Mouse (Mus musculus) forebrain, embryonic 12.5 days (tissue): ENCODE data around the gene Nup62cl. TPM values are rescaled to one million over a fixed set of nuclear protein-coding genes. Genes with fewer than 3 reads are reported as not detected.
A peak's percentile ranks its signal among the peaks of the same experiment; 100 is the strongest.

Experiments
- ATAC-seq: fragments of 200-750 bp; cut with Nextera tagmentation; 2 replicates; pipeline ENCODE4 v1.8.0; 2017; ENCODE audit warnings: moderate TSS enrichment; ENCODE audit not compliant: low FRiP score
- H3K27ac ChIP-seq: fragments of 300-500 bp; sonication (generic); 2 replicates; pipeline ENCODE4 v1.5.1; 2016; ENCODE audit warnings: mild to moderate bottlenecking
- H3K27me3 ChIP-seq: fragments of 300-500 bp; sonication (generic); 2 replicates; pipeline ENCODE4 v1.6.1; 2016; ENCODE audit warnings: mild to moderate bottlenecking
- H3K36me3 ChIP-seq: fragments of 300-500 bp; sonication (generic); replicated peaks from 2 replicates; pipeline ENCODE4 v1.6.1; 2016; ENCODE audit warnings: mild to moderate bottlenecking
- H3K4me1 ChIP-seq: fragments of 300-500 bp; sonication (generic); 2 replicates; pipeline ENCODE4 v1.6.1; 2016
- H3K4me2 ChIP-seq: fragments of 300-500 bp; sonication (generic); 2 replicates; pipeline ENCODE4 v1.6.1; 2016; ENCODE audit warnings: mild to moderate bottlenecking, moderate library complexity
- H3K4me3 ChIP-seq: fragments of 300-500 bp; sonication (generic); replicated peaks from 2 replicates; pipeline ENCODE4 v1.5.1; 2016; ENCODE audit warnings: mild to moderate bottlenecking
- H3K9ac ChIP-seq: fragments of 300-500 bp; sonication (generic); 2 replicates; pipeline ENCODE4 v1.6.1; 2016; ENCODE audit warnings: mild to moderate bottlenecking
- H3K9me3 ChIP-seq: fragments of 300-500 bp; sonication (generic); 2 replicates; pipeline ENCODE4 v1.6.1; 2016
- whole genome bisulfite sequencing: fragments of 180-500 bp; shearing (Covaris S2); methylation state at CpG from one replicate; pipeline ENCODE4 v1.1.7; 2016; 5-methylcytosine and 5-hydroxymethylcytosine counted together
- polyA plus RNA-seq: library from polyadenylated mRNA; unstranded; fragments of >200 nt; fragmentation: Nextera tagmentation; extraction: Ambion mirVana; gene quantifications from 2 replicates; pipeline ENCODE4 v1.2.1, GENCODE M21; 2016

Nup62cl gene
- polyA plus RNA-seq = 3.3 and 4.2 TPM in 2 replicates

- ATAC-seq = peak; percentile 78
- H3K4me3 ChIP-seq = peak within 1 kb of the TSS; percentile 38
- H3K9ac ChIP-seq = no peak within 1 kb of the TSS
- no peaks in the 10 kb centered on the region for H3K9me3 ChIP-seq
- no peaks in the 10 kb centered on the region for H3K4me1 ChIP-seq
- WGBS = 25% methylated on average over 64 of the region's 64 CpGs
- H3K27ac ChIP-seq = no peak within 1 kb of the TSS
- H3K36me3 ChIP-seq = no peaks in the 10 kb centered on the region
- H3K27me3 ChIP-seq = peaks cover 28% of the 10 kb centered on the region
- peak within 1 kb of the TSS; percentile 55 for H3K4me2 ChIP-seq
Measured at GRCm38 (mm10) chrX:140062135-140062975, at the start of gene Nup62cl, which contains the start of gene Pih1h3b. TSS of gene Nup62cl (minus strand) at chrX:140062712. TSS of gene Pih1h3b (plus strand) at chrX:140062879.

- 87% methylated on average over 2 of the region's 2 CpGs for WGBS
- Histone ChIP-seq H3K27me3 (peaks cover 9% of the 10 kb centered on the region; the same call in 1 of the 2 replicates), H3K36me3 (no peaks in the 10 kb centered on the region), H3K4me3 (no peak overlapping the region), H3K9ac (no peak overlapping the region), H3K4me2 (no peak overlapping the region), H3K9me3 (no peaks in the 10 kb centered on the region), H3K4me1 (no peaks in the 10 kb centered on the region), H3K27ac (no peak overlapping the region)
- ATAC-seq = no peak
Measured at GRCm38 (mm10) chrX:140094066-140094465, 31.6 kb upstream of the Nup62cl start.

- 92% methylated on average over 2 of the region's 2 CpGs for WGBS
Measured at GRCm38 (mm10) chrX:140082535-140082934, 20.0 kb upstream of the Nup62cl start.

GRCm38 (mm10) chrX:140060886-140061874, 1.3 kb downstream of the Nup62cl start:
- peak overlapping the region; percentile 55 for H3K4me2 ChIP-seq
- no peaks in the 10 kb centered on the region for H3K4me1 ChIP-seq
- no peaks in the 10 kb centered on the region for H3K36me3 ChIP-seq
- H3K4me3 ChIP-seq = peak overlapping the region; percentile 38
- no peaks in the 10 kb centered on the region for H3K9me3 ChIP-seq
- WGBS = 20% methylated on average over 83 of the region's 90 CpGs
- no peak overlapping the region for H3K27ac ChIP-seq
- no peak for ATAC-seq
- H3K27me3 ChIP-seq = peaks cover 31% of the 10 kb centered on the region
- no peak overlapping the region for H3K9ac ChIP-seq

More at GRCm38 (mm10) chrX:140082535-140082934, 20.0 kb upstream of the Nup62cl start:
- no peaks in the 10 kb centered on the region for H3K9me3 ChIP-seq
- no peak overlapping the region for H3K9ac ChIP-seq
- peaks cover 6% of the 10 kb centered on the region; the same call in 1 of the 2 replicates for H3K27me3 ChIP-seq
- H3K4me1 ChIP-seq = no peaks in the 10 kb centered on the region
- no peak for ATAC-seq
- H3K36me3 ChIP-seq = no peaks in the 10 kb centered on the region
- no peak overlapping the region for H3K4me2 ChIP-seq
- H3K27ac ChIP-seq = no peak overlapping the region
- no peak overlapping the region for H3K4me3 ChIP-seq

- Histone ChIP-seq H3K4me2 (no peak overlapping the region), H3K4me1 (peaks cover 3% of the 10 kb centered on the region; the same call in 1 of the 2 replicates), H3K27ac (no peak overlapping the region), H3K9me3 (no peaks in the 10 kb centered on the region), H3K36me3 (no peaks in the 10 kb centered on the region), H3K9ac (no peak overlapping the region), H3K4me3 (no peak overlapping the region; the same call in 1 of the 2 replicates), H3K27me3 (no peaks in the 10 kb centered on the region; the same call in 1 of the 2 replicates)
- 0 out of 2 replicates have a peak, but pooled peaks have one; percentile 37 for ATAC-seq
- 81% methylated on average over 4 of the region's 4 CpGs for WGBS
Measured at GRCm38 (mm10) chrX:139998691-139999065, 63.8 kb downstream of the Nup62cl start.

GRCm38 (mm10) chrX:139997740-139998690, 64.5 kb downstream of the Nup62cl start, which contains the start of gene Rbm41:
TSS of gene Rbm41 (minus strand) at chrX:139998595.
- peak; percentile 93 for ATAC-seq
- Histone ChIP-seq H3K4me2 (peak within 1 kb of the TSS; percentile 53), H3K27ac (0 out of 2 replicates have a peak within 1 kb of the TSS, but pooled peaks have one; percentile 26), H3K4me1 (peaks cover 3% of the 10 kb centered on the region; the same call in 1 of the 2 replicates), H3K9me3 (no peaks in the 10 kb centered on the region), H3K4me3 (peak within 1 kb of the TSS; percentile 51), H3K9ac (peak within 1 kb of the TSS; percentile 52), H3K36me3 (peaks cover 4% of the 10 kb centered on the region; the same call in 1 of the 2 replicates), H3K27me3 (no peaks in the 10 kb centered on the region)
- 21% methylated on average over 24 of the region's 25 CpGs for WGBS

GRCm38 (mm10) chrX:139982115-139982514, 80.4 kb downstream of the Nup62cl start:
- Histone ChIP-seq H3K36me3 (no peaks in the 10 kb centered on the region), H3K4me2 (no peak overlapping the region)
- WGBS = 84% methylated on average over 5 of the region's 5 CpGs

More at GRCm38 (mm10) chrX:139982115-139982514, 80.4 kb downstream of the Nup62cl start:
- no peaks in the 10 kb centered on the region for H3K27me3 ChIP-seq
- no peaks in the 10 kb centered on the region for H3K4me1 ChIP-seq
- H3K9me3 ChIP-seq = no peaks in the 10 kb centered on the region
- H3K27ac ChIP-seq = no peak overlapping the region
- H3K9ac ChIP-seq = no peak overlapping the region
- no peak overlapping the region for H3K4me3 ChIP-seq
- ATAC-seq = no peak

Other genes with a start within 250 kb of the Nup62cl start
- gene Morc4, start 191.0 kb downstream of the Nup62cl start, polyA plus RNA-seq = 5.9 and 6.1 TPM in 2 replicates
- 8.7 and 9.0 TPM in 2 replicates for gene Rbm41, start 64.1 kb downstream of the Nup62cl start, polyA plus RNA-seq
- not detected in 2 replicates for gene Pih1h3b, start 167 bp upstream of the Nup62cl start, polyA plus RNA-seq